Mouse (Mus musculus) liver, adult (tissue): Measurements from ENCODE around the gene Pex7.

Experiments
- GATA4 ChIP-seq: IDR thresholded peaks from 2 replicates; pipeline ENCODE4 v1.6.1; 2014; ENCODE audit warnings: mild to moderate bottlenecking, low read length; ENCODE audit not compliant: insufficient replicate concordance

The Pex7 gene

GRCm38 (mm10) chr10:19849771-19850365 is 57.6 kb downstream of the Pex7 start:
- TF ChIP-seq GATA4 = no peak

DNA sequence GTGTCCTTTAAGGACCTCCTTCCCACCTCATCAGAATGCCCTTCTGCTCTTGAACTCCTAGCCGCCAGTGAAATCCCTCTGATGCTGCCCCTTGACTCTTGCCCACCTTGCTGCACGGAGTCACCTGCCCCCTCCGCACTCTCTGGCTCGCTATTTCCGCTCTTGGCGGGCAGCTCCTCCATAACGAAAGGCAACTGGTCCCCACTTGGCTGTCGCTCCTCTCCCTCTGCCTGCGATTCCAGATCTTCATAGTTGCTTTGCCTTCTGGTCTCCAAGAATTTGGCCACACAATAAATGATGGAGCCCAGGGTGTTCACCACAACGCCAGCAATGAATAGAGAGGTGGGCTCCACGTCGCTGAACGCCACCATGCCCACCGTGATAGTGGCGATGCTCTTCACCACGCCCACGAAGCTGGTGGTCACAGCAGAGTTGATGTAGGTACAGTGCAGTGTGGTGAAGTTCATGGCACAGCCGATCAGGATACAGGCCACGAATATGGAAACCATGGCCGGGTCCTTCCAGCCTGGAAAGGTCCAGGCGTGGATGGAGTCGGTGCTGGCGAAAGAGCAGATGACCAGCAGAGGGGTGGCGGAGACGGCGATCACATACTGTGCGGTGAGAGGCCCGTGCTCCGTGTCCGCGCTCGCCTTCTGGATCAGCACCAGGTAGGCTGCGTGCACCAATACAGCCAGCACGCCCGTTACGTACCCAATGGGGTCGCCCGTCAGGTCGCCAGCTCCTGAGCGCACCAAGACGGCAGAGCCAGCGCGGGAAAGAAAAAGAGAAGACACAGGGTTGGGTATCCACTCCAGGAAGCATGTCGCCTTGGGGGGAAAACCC is 58.3 kb downstream of the Pex7 start:
- no peak for TF ChIP-seq GATA4

GRCm38 (mm10) chr10:19839836-19840235 is 67.7 kb downstream of the Pex7 start:
- TF ChIP-seq GATA4 = no peak

DNA sequence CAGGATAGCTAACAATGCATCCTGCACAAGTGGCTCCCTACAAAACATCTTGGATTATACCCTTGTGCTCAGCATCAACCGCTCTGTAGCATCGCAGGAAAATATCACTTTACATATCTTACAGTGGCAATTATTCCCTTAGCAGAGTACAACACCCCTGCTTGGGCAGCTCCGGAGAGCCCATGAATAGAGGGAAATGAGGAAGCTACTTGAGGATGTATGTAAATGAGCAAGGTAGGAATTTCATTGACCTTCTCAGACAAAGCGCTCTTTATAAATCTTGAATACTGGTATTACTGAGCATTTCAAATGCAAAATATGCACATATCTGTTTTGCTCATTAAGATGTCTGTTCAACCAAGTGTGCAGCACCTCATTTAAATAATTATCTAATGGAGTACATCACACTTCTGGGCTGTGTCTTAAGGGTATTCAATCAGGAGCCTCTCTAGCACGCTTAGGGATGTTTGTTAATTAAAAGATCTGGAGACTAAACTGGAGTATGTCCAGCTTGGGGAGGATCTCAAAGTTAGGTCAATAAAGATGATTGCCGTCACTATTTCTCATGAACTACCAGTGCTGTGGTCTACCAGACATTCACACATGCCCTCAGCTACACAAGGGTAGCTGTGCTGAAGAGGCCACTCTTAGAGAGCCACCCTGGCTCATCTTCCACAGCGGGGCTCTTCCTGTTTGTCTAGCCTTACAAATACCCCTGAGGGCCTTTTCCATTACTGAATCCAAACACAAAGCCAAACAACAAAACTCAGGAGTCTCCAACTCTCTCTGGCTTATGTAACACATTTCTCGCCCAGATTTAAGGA is 71.4 kb downstream of the Pex7 start:
- no peak for TF ChIP-seq GATA4

- TF ChIP-seq GATA4 = no peak
Observed at GRCm38 (mm10) chr10:19834222-19834621, 73.3 kb downstream of the Pex7 start.

DNA sequence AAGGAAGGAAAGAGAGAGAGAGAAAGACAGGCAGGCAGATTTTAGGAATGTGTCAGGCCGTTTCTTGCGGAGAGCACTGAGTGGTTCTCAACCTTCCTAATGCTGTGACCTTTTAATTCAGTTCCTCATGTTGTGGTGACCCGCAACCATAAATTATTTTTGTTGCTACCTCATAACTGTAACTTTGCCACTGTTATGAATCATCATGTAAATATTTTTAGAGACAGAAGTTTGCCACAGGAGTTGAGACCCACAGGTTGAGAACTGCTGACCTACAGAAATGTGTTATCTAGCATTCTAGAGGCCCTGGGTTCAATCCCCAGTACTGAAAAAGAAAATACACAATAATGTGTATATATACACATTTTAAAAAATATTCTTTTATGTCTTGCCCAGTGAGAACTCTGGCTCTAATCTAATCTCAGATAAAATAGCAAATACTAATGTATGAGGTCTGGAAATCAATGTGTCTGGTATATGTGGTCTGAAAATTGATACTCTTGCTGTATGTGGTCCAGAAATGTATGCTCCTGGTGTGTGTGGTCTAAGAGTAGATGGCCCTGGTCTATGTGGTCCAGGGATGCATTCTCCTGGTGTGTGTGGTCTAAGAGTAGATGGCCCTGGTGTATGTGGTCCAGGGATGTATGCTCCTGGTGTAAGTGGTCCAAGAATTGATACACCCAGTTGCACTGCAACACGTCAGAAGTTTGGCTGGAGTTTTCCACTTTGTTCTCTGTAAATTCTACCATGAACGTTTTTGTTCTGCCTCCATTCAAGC is 76.2 kb downstream of the Pex7 start:
- TF ChIP-seq GATA4 = no peak

DNA sequence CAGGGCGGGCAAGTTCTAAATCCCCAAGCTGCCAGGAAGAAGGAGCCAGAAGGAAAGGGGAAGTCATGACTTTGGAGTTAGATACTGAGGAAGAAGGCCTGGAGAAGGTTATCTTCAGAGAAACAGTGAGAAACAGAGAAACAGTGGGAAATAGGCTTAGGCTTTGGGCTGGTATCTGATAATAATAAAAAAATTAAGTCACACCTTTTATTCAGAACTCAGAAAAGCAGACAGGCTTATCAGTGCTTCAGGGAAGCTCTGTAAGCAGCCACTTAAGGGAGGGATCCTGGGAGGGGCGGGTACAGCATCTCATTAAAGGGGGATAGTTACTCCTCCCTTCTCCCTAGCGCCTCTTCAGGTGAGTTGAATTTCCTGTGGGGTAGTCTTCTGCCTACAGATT is 86.5 kb downstream of the Pex7 start:
- no peak for TF ChIP-seq GATA4

- TF ChIP-seq GATA4 = no peak
Observed at GRCm38 (mm10) chr10:19818723-19819355, 88.7 kb downstream of the Pex7 start.

GRCm38 (mm10) chr10:19815371-19815770 is 92.1 kb downstream of the Pex7 start:
- no peak for TF ChIP-seq GATA4

DNA sequence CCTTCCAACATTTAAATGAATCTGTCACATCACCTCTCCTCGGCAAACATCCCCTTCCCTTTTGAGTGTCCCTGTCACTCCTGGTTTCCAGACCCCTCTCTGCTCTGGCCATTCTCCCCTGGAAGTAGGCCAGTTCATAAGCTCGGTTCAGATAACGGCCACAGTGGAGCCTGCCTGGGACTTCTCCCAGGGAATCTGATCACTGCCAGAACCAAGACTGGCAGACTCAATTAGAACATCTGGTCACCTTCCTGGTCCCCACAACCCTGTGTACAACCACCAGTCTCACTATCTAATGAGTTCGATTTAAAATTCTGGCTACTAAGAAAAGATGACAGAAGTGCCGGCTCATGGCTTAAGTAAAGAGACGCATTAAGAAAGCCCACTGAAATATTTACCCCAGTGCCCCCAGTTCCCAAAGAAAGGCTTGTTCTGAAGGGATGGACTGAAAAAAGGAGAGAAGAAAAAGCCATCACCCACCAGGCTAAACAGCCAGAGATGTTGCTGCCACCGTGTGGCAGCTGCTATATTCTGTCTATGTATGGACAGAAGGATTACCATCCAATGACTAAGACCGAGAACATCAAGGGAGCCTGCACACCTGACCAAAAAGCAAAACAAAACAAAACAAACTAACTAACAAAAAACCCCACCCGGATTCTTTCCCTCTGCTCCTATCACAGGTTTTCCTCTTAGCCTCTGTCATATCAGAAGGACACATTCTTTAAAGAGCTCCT is 95.9 kb downstream of the Pex7 start:
- no peak for TF ChIP-seq GATA4

- no peak for TF ChIP-seq GATA4
Observed at GRCm38 (mm10) chr10:19804763-19805162, 102.7 kb downstream of the Pex7 start.
